Mouse (Mus musculus) splenic B cell, adult 2 months (primary cell): ENCODE results near the gene Steap1.

Source experiments
- DNase-seq: peaks from one replicate; pipeline ENCODE4 v3.0.0-alpha.2; 2011; ENCODE audit warnings: low read depth, low spot score
- H3K27me3 ChIP-seq: 2 replicates; pipeline ENCODE4 v1.6.1; 2012; ENCODE audit warnings: mild to moderate bottlenecking, low read length, moderate library complexity, mixed read lengths; ENCODE audit not compliant: control insufficient read depth, poor library complexity, insufficient read depth, severe bottlenecking
- H3K36me3 ChIP-seq: 2 replicates; pipeline ENCODE4 v1.6.1; 2012; ENCODE audit warnings: mild to moderate bottlenecking, low read length, moderate library complexity, mixed read lengths; ENCODE audit not compliant: control insufficient read depth, poor library complexity, insufficient read depth, severe bottlenecking

Steap1 gene

GRCm38 (mm10) chr5:5698830-5699229, 50.3 kb downstream of the Steap1 start:
- DNase-seq = no peak

GRCm38 (mm10) chr5:5695401-5695942, 53.7 kb downstream of the Steap1 start:
- no peaks in the 10 kb centered on the region for H3K27me3 ChIP-seq
- DNase-seq = no peak
- no peaks in the 10 kb centered on the region for H3K36me3 ChIP-seq

More at GRCm38 (mm10) chr5:5698830-5699229, 50.3 kb downstream of the Steap1 start:
- Histone ChIP-seq H3K36me3 (no peaks in the 10 kb centered on the region), H3K27me3 (no peaks in the 10 kb centered on the region)

- Histone ChIP-seq H3K27me3 (no peaks in the 10 kb centered on the region), H3K36me3 (no peaks in the 10 kb centered on the region)
- no peak for DNase-seq
Measured at GRCm38 (mm10) chr5:5693956-5694653, 55.0 kb downstream of the Steap1 start, which contains the start of gene Steap2. TSS of gene Steap2 (minus strand) at chr5:5694578.

- H3K36me3 ChIP-seq = no peaks in the 10 kb centered on the region
- no peak for DNase-seq
- no peaks in the 10 kb centered on the region for H3K27me3 ChIP-seq
Measured at GRCm38 (mm10) chr5:5693541-5693955, 55.6 kb downstream of the Steap1 start.

- no peak for DNase-seq
- no peaks in the 10 kb centered on the region for H3K27me3 ChIP-seq
- H3K36me3 ChIP-seq = no peaks in the 10 kb centered on the region
Measured at GRCm38 (mm10) chr5:5692167-5692738, 56.9 kb downstream of the Steap1 start.

GRCm38 (mm10) chr5:5688945-5689540, 60.1 kb downstream of the Steap1 start:
- Histone ChIP-seq H3K27me3 (no peaks in the 10 kb centered on the region), H3K36me3 (no peaks in the 10 kb centered on the region)
- no peak for DNase-seq

- Histone ChIP-seq H3K27me3 (no peaks in the 10 kb centered on the region), H3K36me3 (no peaks in the 10 kb centered on the region)
- no peak for DNase-seq
Measured at GRCm38 (mm10) chr5:5688228-5688627, 60.9 kb downstream of the Steap1 start.

GRCm38 (mm10) chr5:5686973-5687372, 62.2 kb downstream of the Steap1 start:
- H3K27me3 ChIP-seq = no peaks in the 10 kb centered on the region
- H3K36me3 ChIP-seq = no peaks in the 10 kb centered on the region
- DNase-seq = no peak
